ENCODE assay signal across 10 mouse cellular contexts in the genomic region with DNA sequence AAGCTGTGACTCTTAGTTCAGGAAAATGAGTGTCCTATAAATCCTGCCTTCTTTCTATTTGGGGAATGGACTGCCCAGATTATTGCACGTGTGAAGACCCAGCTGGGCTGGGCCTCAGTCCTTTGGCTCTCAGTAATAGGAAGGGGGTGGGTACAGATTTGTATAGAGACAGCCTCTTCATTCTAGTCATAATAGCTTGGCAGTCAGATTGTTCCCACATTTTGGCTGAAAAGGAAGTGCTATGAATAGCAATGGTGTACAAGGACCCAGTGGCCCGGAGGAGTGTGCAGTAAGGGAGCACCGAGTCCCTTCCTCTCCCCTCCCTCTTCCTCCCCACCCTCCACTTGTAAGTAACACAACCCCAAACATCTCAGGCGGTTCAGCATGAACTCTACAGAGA.
DNase-seq lines count a peak whose midpoint lies in the region; ATAC-seq and TF ChIP-seq lines count a peak whose summit lies in the region.
"Had no signal": no experiment of that assay in that cellular context is flagged by ENCODE, and none has a peak within 500 bp of the region (broad histone marks: within the 10 kb centered on the region; RNA-seq: fewer than 3 reads in every experiment).

No protein-coding gene starts in this region.

- H3K27ac ChIP-seq in forebrain, embryonic 13.5 days = peak overlapping the region; percentile 80
- no peak overlapping the region; the same call in 1 of the 2 replicates for H3K27ac ChIP-seq in lung, postnatal 0 days (ENCODE audit: low read length)
- H3K27ac ChIP-seq in intestine, embryonic 15.5 days = no peak overlapping the region
- H3K27ac ChIP-seq: liver, embryonic 14.5 days had no signal

- no peaks in the 10 kb centered on the region for H3K9me3 ChIP-seq in forebrain, embryonic 13.5 days (replicated peaks)
- no peaks in the 10 kb centered on the region for H3K9me3 ChIP-seq in lung, postnatal 0 days (ENCODE audit: low read length)
- H3K9me3 ChIP-seq in intestine, embryonic 15.5 days = no peaks in the 10 kb centered on the region
- H3K9me3 ChIP-seq: G1E had no signal

- TF ChIP-seq EP300 in lung, postnatal 0 days (IDR thresholded peaks at IDR 0.05) = peak; percentile 84

- TF ChIP-seq CTCF in lung, adult 2 months (IDR thresholded peaks at IDR 0.05; ENCODE audit: insufficient read depth, low read length) = no peak
- no peak for TF ChIP-seq CTCF in lung, postnatal 0 days (IDR thresholded peaks at IDR 0.05)

- TF ChIP-seq POLR2A in lung, adult 2 months (IDR thresholded peaks at IDR 0.05; ENCODE audit: borderline replicate concordance, extremely low read depth, low read depth, low read length) = no peak

- DNase-seq in lung, adult 18-20 months = peak; percentile 53 to 72
- no peak for DNase-seq in lung, adult 2 months
- DNase-seq in heart, postnatal 14 days = peak; percentile 27 to 43
- DNase-seq in lung, postnatal 0 days (ENCODE audit: low spot score) = peak; percentile 70
- DNase-seq in adrenal gland, adult 8-10 months = no peak
- DNase-seq in adrenal gland, postnatal 4 days (ENCODE audit: low spot score in 2 of 2) = no peak

- no peak overlapping the region for H3K4me3 ChIP-seq in lung, adult 2 months (replicated peaks; ENCODE audit: extremely low read depth, low read depth, low read length)
- no peak overlapping the region for H3K4me3 ChIP-seq in forebrain, embryonic 13.5 days
- H3K4me3 ChIP-seq in lung, postnatal 0 days (ENCODE audit: low read depth, low read length) = no peak overlapping the region
- H3K4me3 ChIP-seq in intestine, embryonic 15.5 days (replicated peaks) = no peak overlapping the region

- WGBS in lung, adult 2 months = 20% methylated on average over 4 of the region's 4 CpGs
- 22% methylated on average over 4 of the region's 4 CpGs for WGBS in forebrain, embryonic 13.5 days
- 24% methylated on average over 4 of the region's 4 CpGs for WGBS in lung, postnatal 0 days
- 51% methylated on average over 4 of the region's 4 CpGs for WGBS in intestine, embryonic 15.5 days

- peaks cover 3% of the 10 kb centered on the region for H3K4me1 ChIP-seq in lung, adult 2 months (ENCODE audit: control insufficient read depth, insufficient read depth, low read length)
- peaks cover 39% of the 10 kb centered on the region for H3K4me1 ChIP-seq in forebrain, embryonic 13.5 days
- H3K4me1 ChIP-seq in lung, postnatal 0 days (ENCODE audit: insufficient read depth, low read depth, low read length) = no peaks in the 10 kb centered on the region; the same call in 1 of the 2 replicates
- no peaks in the 10 kb centered on the region for H3K4me1 ChIP-seq in intestine, embryonic 15.5 days (replicated peaks)

- H3K27me3 ChIP-seq in forebrain, embryonic 13.5 days = no peaks in the 10 kb centered on the region
- H3K27me3 ChIP-seq in lung, postnatal 0 days (replicated peaks; ENCODE audit: insufficient read depth, low read length) = no peaks in the 10 kb centered on the region
- H3K27me3 ChIP-seq in intestine, embryonic 15.5 days (replicated peaks) = no peaks in the 10 kb centered on the region

- H3K9ac ChIP-seq in forebrain, embryonic 13.5 days = no peak overlapping the region
- no peak overlapping the region for H3K9ac ChIP-seq in lung, postnatal 0 days (replicated peaks; ENCODE audit: low read depth)
- no peak overlapping the region for H3K9ac ChIP-seq in intestine, embryonic 15.5 days
- H3K9ac ChIP-seq: liver, embryonic 14.5 days had no signal

- intact Hi-C loops in heart, postnatal 14 days (cut with DNase I) = no loop called here

- no peaks in the 10 kb centered on the region for H3K36me3 ChIP-seq in forebrain, embryonic 13.5 days (ENCODE audit: poor library complexity, severe bottlenecking)
- H3K36me3 ChIP-seq in lung, postnatal 0 days (ENCODE audit: insufficient read depth, low read length) = no peaks in the 10 kb centered on the region
- no peaks in the 10 kb centered on the region for H3K36me3 ChIP-seq in intestine, embryonic 15.5 days
- H3K36me3 ChIP-seq: G1E had no signal

- no peak overlapping the region for H3K4me2 ChIP-seq in forebrain, embryonic 13.5 days
- no peak overlapping the region for H3K4me2 ChIP-seq in lung, postnatal 0 days (replicated peaks; ENCODE audit: low read depth, low read length)
- H3K4me2 ChIP-seq in intestine, embryonic 15.5 days (replicated peaks) = no peak overlapping the region

- peak; percentile 61 for ATAC-seq in forebrain, embryonic 13.5 days
- peak; percentile 91 for ATAC-seq in lung, postnatal 0 days
- no peak for ATAC-seq in intestine, embryonic 15.5 days

Comparison
In these comparisons a context has a peak if more than half of its experiments do, and no peak if none do; other contexts are left out.
1. DNase-seq: peak in lung, adult 18-20 months (2 of 2), heart, postnatal 14 days (2 of 2) and lung, postnatal 0 days (single experiment); none in lung, adult 2 months (single experiment), adrenal gland, adult 8-10 months (single experiment) and adrenal gland, postnatal 4 days (0 of 2).